15 mouse cellular contexts compared by ENCODE assay signal in the genomic region with DNA sequence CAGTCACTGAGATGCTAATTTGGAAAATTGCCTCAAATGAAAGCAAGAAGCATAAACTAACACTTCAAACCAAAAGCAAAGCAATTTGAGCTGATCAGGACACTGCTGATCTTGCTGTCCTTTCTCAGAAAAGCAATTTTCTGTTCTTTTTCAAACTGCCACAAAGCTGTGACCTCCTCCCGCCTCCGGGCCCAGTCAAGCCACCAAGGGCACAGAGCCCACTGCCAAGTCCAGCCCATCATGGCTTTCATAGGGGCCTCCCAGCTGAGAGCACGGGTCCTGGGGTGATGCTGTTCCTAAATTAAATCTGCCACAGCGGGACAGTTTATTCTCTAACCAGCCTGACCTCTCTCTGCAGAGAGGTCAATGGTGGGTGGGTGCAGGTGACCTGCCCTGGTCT.
"Had no signal": no experiment of that assay in that cellular context is flagged by ENCODE, and none has a peak within 500 bp of the region (broad histone marks: within the 10 kb centered on the region; RNA-seq: fewer than 3 reads in every experiment).

No protein-coding gene starts in this region.

- DNase-seq: kidney, postnatal 10 days; liver; lung, adult 2 months; thymus, adult 2 months; thymus, postnatal 25 days had no signal

- H3K9me3 ChIP-seq: intestine, embryonic 15.5 days; liver, embryonic 15.5 days; neural tube, embryonic 12.5 days; stomach, embryonic 15.5 days had no signal

- H3K36me3 ChIP-seq: limb, embryonic 12.5 days; liver, embryonic 15.5 days; midbrain, embryonic 15.5 days; neural tube, embryonic 12.5 days; stomach, embryonic 15.5 days had no signal

- ATAC-seq: intestine, embryonic 15.5 days; midbrain, embryonic 15.5 days had no signal

- H3K27me3 ChIP-seq: liver, embryonic 15.5 days; midbrain, embryonic 15.5 days; neural tube, embryonic 12.5 days had no signal

- H3K27ac ChIP-seq: intestine, embryonic 15.5 days; layer of hippocampus, adult 2 months; limb, embryonic 12.5 days; liver, embryonic 15.5 days; macrophage; midbrain, embryonic 15.5 days; neural tube, embryonic 12.5 days; stomach, embryonic 15.5 days had no signal

- H3K9ac ChIP-seq: intestine, embryonic 15.5 days; limb, embryonic 12.5 days; liver, embryonic 15.5 days; midbrain, embryonic 15.5 days; neural tube, embryonic 12.5 days; stomach, embryonic 15.5 days had no signal

- H3K4me1 ChIP-seq: limb, embryonic 12.5 days; megakaryocyte, embryonic 14.5 days; midbrain, embryonic 15.5 days; neural tube, embryonic 12.5 days; stomach, embryonic 15.5 days had no signal

- H3K4me3 ChIP-seq: intestine, embryonic 15.5 days; layer of hippocampus, adult 2 months; limb, embryonic 12.5 days; liver, embryonic 15.5 days; megakaryocyte, embryonic 14.5 days; midbrain, embryonic 15.5 days; neural tube, embryonic 12.5 days; stomach, embryonic 15.5 days had no signal

- H3K4me2 ChIP-seq: intestine, embryonic 15.5 days; limb, embryonic 12.5 days; liver, embryonic 15.5 days; midbrain, embryonic 11.5 days; midbrain, embryonic 15.5 days; neural tube, embryonic 12.5 days; stomach, embryonic 15.5 days had no signal
